Mouse (Mus musculus): ENCODE data around the gene Adgrg3.

- TF ChIP-seq CTCF (IDR thresholded peaks at IDR 0.05; ENCODE audit: extremely low read depth, insufficient read depth, insufficient read length, insufficient replicate concordance) (no peak), POLR2A (IDR thresholded peaks at IDR 0.05; ENCODE audit: low read depth, low read length) (no peak)
Observed at GRCm38 (mm10) chr8:95059812-95060533, 42.5 kb downstream of the Adgrg3 start.

Measured in spleen, adult 2 months (tissue).